Mouse (Mus musculus) stomach, postnatal 0 days (tissue): ENCODE results near the gene Rxra.

Experiments
- CTCF ChIP-seq: IDR thresholded peaks from 2 replicates; pipeline ENCODE4 v1.5.1; 2016; ENCODE audit warnings: antibody characterized with exemption, low read depth, mild to moderate bottlenecking, moderate library complexity
- EP300 ChIP-seq: optimal IDR thresholded peaks from 2 replicates; pipeline ENCODE3; 2016; ENCODE audit warnings: antibody characterized with exemption

- no peak for TF ChIP-seq CTCF
- no peak for TF ChIP-seq EP300
Measured at GRCm38 (mm10) chr2:27778289-27778688, 102.0 kb downstream of the Rxra start.
